Mouse (Mus musculus): ENCODE measurements around the gene Ggnbp2.

Gene Ggnbp2

GRCm38 (mm10) chr11:84879772-84880464, 9.3 kb upstream of the Ggnbp2 start, which contains the start of the genes Myo19 and Pigw:
Gene Myo19, plus strand, starts transcription at chr11:84880148.
Gene Pigw, minus strand, starts transcription at chr11:84880285.
- under 1% methylated on average over 81 of the region's 81 CpGs for WGBS

GRCm38 (mm10) chr11:84879007-84879771, 8.6 kb upstream of the Ggnbp2 start:
- WGBS, result 13% methylated on average over 7 of the region's 7 CpGs

GRCm38 (mm10) chr11:84876020-84876419, 5.4 kb upstream of the Ggnbp2 start:
- WGBS, result 38% methylated on average over 1 of the region's 1 CpGs

- 60% methylated on average over 1 of the region's 1 CpGs for WGBS
Measured at GRCm38 (mm10) chr11:84873042-84873833, 2.6 kb upstream of the Ggnbp2 start.

GRCm38 (mm10) chr11:84871548-84872069, 992 bp upstream of the Ggnbp2 start:
- 63% methylated on average over 4 of the region's 4 CpGs for WGBS

GRCm38 (mm10) chr11:84871046-84871445, 429 bp upstream of the Ggnbp2 start:
- 1% methylated on average over 10 of the region's 10 CpGs for WGBS

GRCm38 (mm10) chr11:84869537-84870232, 932 bp downstream of the Ggnbp2 start:
- under 1% methylated on average over 60 of the region's 61 CpGs for WGBS

- WGBS, result 4% methylated on average over 7 of the region's 7 CpGs
Measured at GRCm38 (mm10) chr11:84868786-84869259, 1.8 kb downstream of the Ggnbp2 start.

GRCm38 (mm10) chr11:84867586-84867985, 3.0 kb downstream of the Ggnbp2 start:
- 73% methylated on average over 2 of the region's 2 CpGs for WGBS

- 70% methylated on average over 2 of the region's 2 CpGs for WGBS
Measured at GRCm38 (mm10) chr11:84865268-84865667, 5.3 kb downstream of the Ggnbp2 start.

- WGBS, result 96% methylated on average over 6 of the region's 6 CpGs
Measured at GRCm38 (mm10) chr11:84855285-84855684, 15.3 kb downstream of the Ggnbp2 start.

- WGBS, result 83% methylated on average over 7 of the region's 7 CpGs
Measured at GRCm38 (mm10) chr11:84847475-84848090, 23.0 kb downstream of the Ggnbp2 start.

- 97% methylated on average over 15 of the region's 15 CpGs for WGBS
Measured at GRCm38 (mm10) chr11:84846741-84847474, 23.7 kb downstream of the Ggnbp2 start.

GRCm38 (mm10) chr11:84839330-84839729, 31.3 kb downstream of the Ggnbp2 start:
- 95% methylated on average over 2 of the region's 2 CpGs for WGBS

- 69% methylated on average over 11 of the region's 11 CpGs for WGBS
Measured at GRCm38 (mm10) chr11:84829495-84829894, 41.1 kb downstream of the Ggnbp2 start.

- under 1% methylated on average over 62 of the region's 62 CpGs for WGBS
Measured at GRCm38 (mm10) chr11:84828516-84829399, 41.9 kb downstream of the Ggnbp2 start, which contains the start of gene Dhrs11. Gene Dhrs11, minus strand, starts transcription at chr11:84828994.

- 56% methylated on average over 3 of the region's 3 CpGs for WGBS
Measured at GRCm38 (mm10) chr11:84827901-84828503, 42.6 kb downstream of the Ggnbp2 start.

GRCm38 (mm10) chr11:84826185-84826584, 44.4 kb downstream of the Ggnbp2 start:
- 14% methylated on average over 3 of the region's 3 CpGs for WGBS
